Mouse (Mus musculus) heart, embryonic 14.5 days (tissue): ENCODE data around the gene Vav2. TPM values are rescaled to one million over a fixed set of nuclear protein-coding genes. Genes with fewer than 3 reads are reported as not detected.
A peak's percentile ranks its signal among the peaks of the same experiment; 100 is the strongest.

ENCODE experiments used
- ATAC-seq: fragments of 200-750 bp; cut with Nextera tagmentation; 2 replicates; pipeline ENCODE4 v1.8.0; 2017; ENCODE audit warnings: low read depth, moderate TSS enrichment; ENCODE audit not compliant: insufficient number of reproducible peaks, insufficient read depth, low FRiP score
- H3K27ac ChIP-seq, 2 experiments: fragments of 200-500 bp in 1 of 2; fragments of 300-500 bp in 1 of 2; sonication (generic) in 1 of 2; replicated peaks in 1 of 2; 2 replicates each; pipeline ENCODE4 v1.5.1; 2012 to 2014; ENCODE audit warnings: low read depth in 2 of 2, low read length in 2 of 2, control low read depth in 1 of 2, mild to moderate bottlenecking in 1 of 2, mixed read lengths in 1 of 2; ENCODE audit not compliant: control insufficient read depth in 1 of 2, insufficient read depth in 1 of 2
- H3K27me3 ChIP-seq: fragments of 300-500 bp; sonication (generic); 2 replicates; pipeline ENCODE4 v1.6.1; 2014; ENCODE audit warnings: mild to moderate bottlenecking, low read length, control low read depth; ENCODE audit not compliant: control insufficient read depth, insufficient read depth
- H3K36me3 ChIP-seq: fragments of 300-500 bp; sonication (generic); 2 replicates; pipeline ENCODE4 v1.6.1; 2014; ENCODE audit warnings: mild to moderate bottlenecking, control low read depth, low read length, mixed read lengths; ENCODE audit not compliant: control insufficient read depth, insufficient read depth
- H3K4me1 ChIP-seq, 2 experiments: fragments of 200-500 bp in 1 of 2; fragments of 300-500 bp in 1 of 2; sonication (generic) in 1 of 2; 2 replicates each; pipeline ENCODE4 v1.6.1; 2012 to 2014; ENCODE audit warnings: low read length in 2 of 2, control low read depth in 1 of 2, mixed read lengths in 1 of 2; ENCODE audit not compliant: control insufficient read depth in 2 of 2, insufficient read depth in 2 of 2
- H3K4me2 ChIP-seq: fragments of 300-500 bp; sonication (generic); 2 replicates; pipeline ENCODE4 v1.6.1; 2014; ENCODE audit warnings: mild to moderate bottlenecking, low read length
- H3K4me3 ChIP-seq, 2 experiments: fragments of 200-500 bp in 1 of 2; fragments of 300-500 bp in 1 of 2; sonication (generic) in 1 of 2; 2 replicates each; pipeline ENCODE4 v1.5.1; 2012 to 2014; ENCODE audit warnings: low read length in 2 of 2, mild to moderate bottlenecking in 2 of 2, control low read depth in 1 of 2, low read depth in 1 of 2, moderate library complexity in 1 of 2; ENCODE audit not compliant: control insufficient read depth in 1 of 2, insufficient read depth in 1 of 2
- H3K9ac ChIP-seq: fragments of 300-500 bp; sonication (generic); 2 replicates; pipeline ENCODE4 v1.6.1; 2014; ENCODE audit warnings: mild to moderate bottlenecking, low read length
- H3K9me3 ChIP-seq: fragments of 300-500 bp; sonication (generic); 2 replicates; pipeline ENCODE4 v1.6.1; 2016; ENCODE audit warnings: low read length, control low read depth; ENCODE audit not compliant: control insufficient read depth
- WGBS: fragments of 180-500 bp; shearing (Covaris S2); extraction: QIAGEN DNeasy Blood & Tissue Kit; methylation state at CpG from one replicate; pipeline ENCODE4 v1.1.7; 2014; 5-methylcytosine and 5-hydroxymethylcytosine counted together
- polyA plus RNA-seq: library from polyadenylated mRNA; unstranded; fragments of >200 nt; fragmentation: Nextera tagmentation; extraction: Ambion mirVana; gene quantifications from 2 replicates; pipeline ENCODE4 v1.2.1, GENCODE M21; 2014

Vav2 gene
- polyA plus RNA-seq, 1 experiment from 2014 or later, result 4.1 TPM

GRCm38 (mm10) chr2:27392278-27392677 is 34.6 kb downstream of the Vav2 start:
- H3K27me3 ChIP-seq, result peaks cover 3% of the 10 kb centered on the region; the same call in 1 of the 2 replicates
- H3K4me3 ChIP-seq, result no peak overlapping the region
- H3K4me1 ChIP-seq, result peaks cover 34 to 39% of the 10 kb centered on the region in 2 experiments
- peaks cover 2% of the 10 kb centered on the region; the same call in 1 of the 2 replicates for H3K9me3 ChIP-seq
- 35% methylated on average over 5 of the region's 5 CpGs for WGBS
- ATAC-seq, result no peak
- no peak overlapping the region for H3K9ac ChIP-seq
- no peaks in the 10 kb centered on the region for H3K36me3 ChIP-seq
- no peak overlapping the region for H3K27ac ChIP-seq
- H3K4me2 ChIP-seq, result no peak overlapping the region

- Histone ChIP-seq H3K36me3 (no peaks in the 10 kb centered on the region), H3K4me1 (peaks cover 34 to 37% of the 10 kb centered on the region in 2 experiments), H3K4me3 (no peak overlapping the region), H3K27ac (peak overlapping the region; percentile 2 to 37; a peak in 2 of 4 replicates), H3K9me3 (peaks cover 6% of the 10 kb centered on the region; the same call in 1 of the 2 replicates), H3K4me2 (no peak overlapping the region), H3K27me3 (peaks cover 3% of the 10 kb centered on the region; the same call in 1 of the 2 replicates), H3K9ac (no peak overlapping the region)
- WGBS, result 24% methylated on average over 4 of the region's 4 CpGs
- ATAC-seq, result no peak
These were observed 36.1 kb downstream of the Vav2 start for GRCm38 (mm10) chr2:27390775-27391174.

DNA sequence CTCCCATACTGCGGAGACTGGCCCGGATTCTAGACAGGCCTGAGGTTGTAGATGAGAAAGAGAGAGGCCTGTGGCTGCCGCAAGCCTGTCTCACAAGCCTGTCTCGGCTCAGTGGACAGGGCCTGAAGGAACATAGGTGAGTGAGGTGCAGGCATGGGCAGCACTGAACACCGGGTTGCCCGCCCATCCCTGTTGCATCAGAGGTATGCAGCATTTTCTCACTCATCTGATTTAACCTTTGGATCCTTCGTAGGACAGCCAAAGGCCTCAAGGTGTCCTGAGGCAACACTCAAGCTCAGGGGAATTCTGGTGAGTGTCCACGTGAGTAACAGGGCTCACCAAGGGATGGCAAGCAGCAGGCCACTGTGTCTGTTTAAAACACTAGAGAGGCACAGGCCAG is 36.5 kb downstream of the Vav2 start:
- ATAC-seq, result no peak
- no peak overlapping the region for H3K4me2 ChIP-seq
- peaks cover 32 to 37% of the 10 kb centered on the region in 2 experiments for H3K4me1 ChIP-seq

DNA sequence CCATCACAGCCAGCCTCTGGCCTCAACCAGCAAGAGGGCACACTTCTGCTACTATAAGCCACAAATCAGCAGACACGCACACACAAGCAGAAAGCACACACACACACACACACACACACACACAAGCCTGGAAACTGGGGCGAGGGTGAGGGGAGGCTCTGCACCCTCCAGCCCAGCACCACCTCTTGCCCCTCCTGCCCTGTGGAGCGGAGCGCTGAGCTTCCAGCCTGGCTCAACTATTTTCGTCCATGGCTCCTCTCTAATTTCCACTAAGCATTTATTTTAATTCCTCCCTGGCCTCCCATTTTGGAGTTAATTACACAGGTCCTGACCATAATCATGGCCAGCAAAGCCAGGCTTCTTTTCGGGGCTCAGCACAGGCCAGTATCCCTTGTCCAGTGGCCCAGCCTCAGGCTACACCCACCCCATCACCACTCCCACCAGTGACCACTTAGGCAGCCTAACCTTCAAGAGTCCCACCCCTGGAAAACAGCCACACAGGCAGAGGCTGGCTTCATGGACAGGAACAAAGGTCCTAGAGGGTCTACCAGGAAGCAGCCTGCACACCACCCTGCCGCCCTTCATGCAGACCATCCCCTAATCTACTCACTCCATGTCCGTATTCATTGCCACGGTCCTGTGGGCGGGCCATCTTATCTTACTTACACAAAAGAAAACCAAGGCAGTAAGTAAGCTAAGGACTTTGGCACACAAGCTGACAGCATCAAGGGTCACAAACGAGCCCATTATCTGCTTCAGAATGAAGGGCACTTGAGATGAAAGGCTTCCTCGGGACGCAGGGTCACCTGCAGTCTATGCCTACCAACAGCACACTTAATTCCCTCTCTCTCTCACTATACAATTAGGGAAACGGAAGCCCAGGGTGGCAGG is 37.3 kb downstream of the Vav2 start:
- Histone ChIP-seq H3K4me3 (no peak overlapping the region), H3K9me3 (peaks cover 6% of the 10 kb centered on the region; the same call in 1 of the 2 replicates), H3K27ac (peak overlapping the region in 1 of 2 experiments; percentile 2; a peak in 1 of 4 replicates), H3K4me1 (peaks cover 32 to 33% of the 10 kb centered on the region in 2 experiments), H3K36me3 (no peaks in the 10 kb centered on the region), H3K27me3 (no peaks in the 10 kb centered on the region), H3K4me2 (no peak overlapping the region), H3K9ac (no peak overlapping the region)
- no peak for ATAC-seq
- 27% methylated on average over 14 of the region's 14 CpGs for WGBS

More for the DNA sequence above, 36.5 kb downstream of the Vav2 start:
- Histone ChIP-seq H3K27ac (peak overlapping the region; percentile 2 to 22; a peak in 3 of 4 replicates), H3K27me3 (peaks cover under 1% of the 10 kb centered on the region; the same call in 1 of the 2 replicates), H3K4me3 (no peak overlapping the region), H3K36me3 (no peaks in the 10 kb centered on the region), H3K9me3 (peaks cover 6% of the 10 kb centered on the region; the same call in 1 of the 2 replicates), H3K9ac (no peak overlapping the region)
- WGBS, result 54% methylated on average over 8 of the region's 8 CpGs

GRCm38 (mm10) chr2:27387209-27387608 is 39.6 kb downstream of the Vav2 start:
- 93% methylated on average over 1 of the region's 1 CpGs for WGBS
- Histone ChIP-seq H3K27ac (no peak overlapping the region), H3K9ac (no peak overlapping the region), H3K4me3 (no peak overlapping the region), H3K9me3 (peaks cover 6% of the 10 kb centered on the region; the same call in 1 of the 2 replicates), H3K36me3 (no peaks in the 10 kb centered on the region), H3K4me2 (no peak overlapping the region), H3K27me3 (no peaks in the 10 kb centered on the region), H3K4me1 (peaks cover 27 to 32% of the 10 kb centered on the region in 2 experiments)
- no peak for ATAC-seq

- ATAC-seq, result peak; percentile 7; the same call in 1 of the 2 replicates
These were observed 45.1 kb downstream of the Vav2 start for GRCm38 (mm10) chr2:27381698-27382097.

DNA sequence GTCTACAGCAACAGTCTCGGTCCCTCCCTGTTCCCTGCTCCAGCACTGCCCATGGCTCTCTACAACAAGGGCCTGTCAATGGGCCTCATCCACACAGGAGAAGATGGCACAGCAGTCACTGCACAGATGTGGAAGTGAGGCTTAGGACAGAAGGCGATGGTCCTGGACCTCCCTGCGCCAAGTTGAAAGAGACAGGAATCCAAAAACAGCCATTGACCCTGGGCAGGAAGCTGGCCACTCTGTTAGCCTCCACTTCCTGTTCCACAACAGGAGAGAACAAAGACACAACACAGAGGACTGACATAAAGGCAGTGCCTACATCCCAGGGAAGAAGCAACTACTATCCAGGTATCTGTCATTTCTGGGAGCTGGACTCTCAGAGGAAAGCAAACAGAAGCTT is 45.6 kb downstream of the Vav2 start:
- H3K4me2 ChIP-seq, result no peak overlapping the region
- peaks cover 3% of the 10 kb centered on the region for H3K27me3 ChIP-seq
- no peak overlapping the region for H3K9ac ChIP-seq
- no peak overlapping the region for H3K4me3 ChIP-seq
- H3K9me3 ChIP-seq, result no peaks in the 10 kb centered on the region
- ATAC-seq, result no peak
- H3K27ac ChIP-seq, result peak overlapping the region; percentile 18 to 75
- 84% methylated on average over 3 of the region's 3 CpGs for WGBS
- H3K4me1 ChIP-seq, result peaks cover 17 to 23% of the 10 kb centered on the region in 2 experiments
- no peaks in the 10 kb centered on the region for H3K36me3 ChIP-seq

More at GRCm38 (mm10) chr2:27381698-27382097, 45.1 kb downstream of the Vav2 start:
- H3K36me3 ChIP-seq, result no peaks in the 10 kb centered on the region
- H3K27me3 ChIP-seq, result peaks cover 3% of the 10 kb centered on the region
- H3K9me3 ChIP-seq, result no peaks in the 10 kb centered on the region
- H3K27ac ChIP-seq, result peak overlapping the region; percentile 32 to 75
- no peak overlapping the region for H3K4me2 ChIP-seq
- H3K9ac ChIP-seq, result no peak overlapping the region
- WGBS, result 40% methylated on average over 4 of the region's 4 CpGs
- peaks cover 17 to 23% of the 10 kb centered on the region in 2 experiments for H3K4me1 ChIP-seq
- no peak overlapping the region for H3K4me3 ChIP-seq
